Mouse (Mus musculus) monocyte, adult 5-6 weeks (primary cell): ENCODE measurements around the gene Dennd2c. TPM values are rescaled to one million over a fixed set of nuclear protein-coding genes. Genes with fewer than 3 reads are reported as not detected.

Source experiments
- ATAC-seq: fragments of 153-309, 156-312 bp; replicated peaks from 2 replicates; pipeline ENCODE4 v1.8.0; 2017; ENCODE audit warnings: mild to moderate bottlenecking; ENCODE audit not compliant: low TSS enrichment, insufficient number of reproducible peaks, severe bottlenecking, poor library complexity, low FRiP score
- total RNA-seq: library from RNA; stranded (forward); fragments of 200-1000, 200-491, 200-594 nt; gene quantifications from 3 replicates; pipeline ENCODE4 v1.2.3, GENCODE M21; 2017

Dennd2c gene
- 2.6 to 3.3 TPM (median 3.2 TPM) in 3 replicates for total RNA-seq

DNA sequence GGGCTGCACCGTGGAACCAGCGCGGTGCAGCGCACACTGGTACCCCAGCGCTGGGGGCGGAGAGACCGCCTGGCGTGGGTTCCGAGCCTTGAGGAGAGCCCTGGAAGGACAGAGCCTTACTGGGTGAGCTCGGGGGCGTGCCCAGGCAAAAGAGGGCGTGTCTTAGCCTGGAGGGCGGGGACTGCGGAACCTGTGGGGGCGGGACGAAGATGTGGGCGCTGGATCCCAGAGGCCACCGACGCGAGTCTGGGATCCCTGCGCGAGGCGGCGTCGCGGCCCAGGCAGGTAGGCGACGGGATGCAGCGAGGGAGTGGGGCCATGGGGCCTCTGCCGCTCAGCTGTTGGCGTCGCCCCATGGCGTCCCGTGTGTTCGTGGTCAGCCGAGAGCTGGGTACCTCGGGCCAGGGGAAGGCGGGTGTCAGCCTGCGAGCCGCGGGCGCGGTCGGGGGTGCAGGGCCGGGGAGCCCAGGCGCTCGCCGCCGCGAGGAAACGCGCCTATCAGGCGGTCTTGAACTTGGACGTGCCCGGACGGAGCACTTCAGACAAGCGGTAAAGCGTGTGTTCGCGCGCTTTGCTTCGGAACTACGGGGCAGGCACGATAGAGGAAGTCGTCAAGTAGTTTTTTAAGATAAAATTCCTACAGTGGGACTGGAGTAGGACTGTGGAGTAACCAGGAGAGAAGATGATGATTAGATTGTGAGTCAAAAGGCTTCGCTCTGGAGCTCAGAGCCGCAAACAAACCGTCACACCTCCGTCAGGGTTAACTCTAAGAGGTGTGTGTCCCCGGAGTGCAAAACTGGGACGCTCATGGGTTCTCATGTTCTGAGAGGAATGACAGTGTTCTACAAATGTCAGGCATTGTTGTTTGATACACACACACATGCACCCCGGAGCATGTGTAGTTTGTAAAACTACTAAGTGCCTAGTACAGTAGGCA, at the start of gene Dennd2c:
Gene Dennd2c (plus strand): TSS at position 151 of the 937 bp plus-strand sequence.
- ATAC-seq: peak; percentile 95

DNA sequence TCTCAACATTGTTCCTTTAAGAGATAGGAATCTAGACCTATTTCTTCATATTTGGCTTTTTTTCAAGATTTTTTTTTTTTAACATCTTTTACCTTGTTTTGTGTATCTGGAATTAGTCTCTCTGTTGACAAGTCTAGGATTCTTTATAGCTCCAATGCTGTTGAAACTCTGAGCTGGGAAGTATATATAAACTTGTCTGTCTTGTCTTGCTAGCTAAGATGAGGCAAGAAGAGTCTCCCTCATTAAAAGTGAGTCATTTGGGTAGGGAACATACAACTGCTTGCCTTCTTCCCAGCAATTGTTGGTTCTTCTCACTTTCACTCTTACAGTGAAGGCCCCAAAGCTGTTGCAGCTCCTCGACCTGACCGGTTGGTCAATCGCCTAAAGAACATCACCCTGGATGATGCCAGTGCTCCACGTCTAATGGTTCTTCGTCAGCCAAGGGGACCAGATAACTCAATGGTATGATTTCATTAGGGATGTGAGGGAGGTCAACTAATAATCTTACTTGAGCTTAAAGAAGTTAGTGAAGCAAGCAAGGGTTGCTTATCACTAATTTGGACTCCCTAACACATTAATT, 46.3 kb upstream of the Dennd2c start:
- no peak for ATAC-seq

GRCm38 (mm10) chr3:103057752-103058151, 44.7 kb upstream of the Dennd2c start:
- peak; percentile 25; the same call in 1 of the 2 replicates for ATAC-seq

DNA sequence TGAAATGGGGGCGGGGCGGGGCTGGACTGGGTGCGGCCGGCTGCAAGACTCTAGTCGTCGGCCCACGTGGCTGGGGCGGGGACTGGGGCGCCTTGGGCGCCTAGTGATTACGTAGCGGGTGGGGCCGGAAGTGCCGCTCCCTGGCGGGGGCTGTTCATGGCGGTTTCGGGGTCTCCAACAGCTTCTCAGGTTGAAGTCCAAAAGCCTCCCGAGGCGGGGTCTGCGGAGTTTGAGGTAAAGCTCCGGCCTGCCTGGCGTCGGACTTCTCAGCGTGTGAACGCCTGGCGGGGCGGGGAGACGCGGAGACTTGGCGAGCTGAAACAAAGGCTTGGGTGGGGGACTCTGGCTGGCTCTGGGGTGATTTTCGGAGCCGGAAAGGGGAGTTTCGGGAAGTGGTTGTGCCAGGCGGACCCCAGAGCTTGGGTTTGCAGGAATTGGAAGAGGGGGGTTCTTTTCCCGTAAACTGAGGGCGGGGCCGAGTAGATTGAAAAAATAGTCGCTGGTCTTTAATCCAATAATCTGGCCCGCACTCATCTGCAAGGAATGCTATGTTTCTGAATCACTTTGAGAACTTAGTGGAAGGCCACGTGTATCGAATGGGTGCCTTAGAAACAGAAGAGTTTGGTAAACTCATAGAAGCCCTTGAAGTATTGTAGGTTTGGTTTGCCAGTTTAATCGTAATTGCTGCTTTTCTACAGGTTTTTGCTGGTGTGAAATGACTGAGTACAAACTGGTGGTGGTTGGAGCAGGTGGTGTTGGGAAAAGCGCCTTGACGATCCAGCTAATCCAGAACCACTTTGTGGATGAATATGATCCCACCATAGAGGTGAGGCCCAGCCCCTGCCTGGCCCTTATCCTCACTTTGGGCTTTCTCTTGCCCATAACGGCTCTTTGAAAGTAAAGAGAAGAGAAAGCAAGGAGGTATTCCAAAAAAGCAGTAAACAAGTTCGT, 43.9 kb upstream of the Dennd2c start, which contains the start of gene Nras:
Gene Nras (plus strand): TSS at position 79 of the 951 bp plus-strand sequence.
- ATAC-seq: peak; percentile 91

GRCm38 (mm10) chr3:103066927-103067326, 35.5 kb upstream of the Dennd2c start:
- no peak for ATAC-seq

- ATAC-seq: no peak
Observed at GRCm38 (mm10) chr3:103068971-103069370, 33.4 kb upstream of the Dennd2c start.

GRCm38 (mm10) chr3:103073771-103074170, 28.6 kb upstream of the Dennd2c start, which contains the start of gene Ampd1:
Ampd1 (plus strand) TSS chr3:103074014.
- ATAC-seq: no peak

- no peak for ATAC-seq
Observed at GRCm38 (mm10) chr3:103075871-103076270, 26.5 kb upstream of the Dennd2c start.

DNA sequence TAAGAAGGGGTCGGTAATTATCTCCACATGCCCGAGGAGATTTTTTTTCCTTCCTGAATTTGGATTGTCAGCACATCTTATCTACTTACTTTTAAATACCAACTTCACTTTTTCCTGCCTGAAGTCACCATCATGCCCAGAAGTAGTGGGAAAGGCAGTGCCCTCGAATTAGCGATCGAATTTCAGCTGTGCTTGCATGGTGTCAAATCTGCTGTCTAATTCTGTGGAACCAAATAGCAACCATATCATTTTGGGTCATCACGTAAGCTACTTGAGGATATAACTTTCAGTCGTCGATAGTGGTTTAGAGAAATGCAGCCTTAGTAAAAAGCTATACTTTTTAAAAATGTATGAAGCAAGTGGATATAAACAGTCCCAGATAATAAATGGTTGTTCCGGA, 25.9 kb upstream of the Dennd2c start:
- ATAC-seq: no peak

DNA sequence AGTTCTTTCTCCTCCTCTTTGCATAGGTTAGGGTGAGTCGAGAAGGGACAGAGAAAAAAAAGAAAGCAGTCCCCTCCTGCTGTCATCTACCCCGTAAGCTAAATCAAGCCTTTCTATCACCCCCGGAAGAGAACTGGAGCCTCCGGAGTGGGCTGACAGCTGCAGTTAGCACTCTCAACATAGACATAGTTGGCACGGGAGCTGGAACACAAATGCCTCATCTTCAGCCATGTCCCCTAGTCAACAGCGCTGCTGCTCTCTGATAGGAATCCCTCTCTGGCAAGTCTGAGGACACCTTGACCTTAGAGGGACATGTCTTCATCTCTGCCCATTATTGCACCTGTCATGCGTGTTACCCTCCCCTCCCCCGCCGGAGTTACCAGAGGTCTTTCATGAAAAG, 23.1 kb upstream of the Dennd2c start:
- ATAC-seq: no peak

- ATAC-seq: no peak
Observed at GRCm38 (mm10) chr3:103081051-103081450, 21.4 kb upstream of the Dennd2c start.

GRCm38 (mm10) chr3:103081861-103082453, 20.4 kb upstream of the Dennd2c start:
- ATAC-seq: no peak

DNA sequence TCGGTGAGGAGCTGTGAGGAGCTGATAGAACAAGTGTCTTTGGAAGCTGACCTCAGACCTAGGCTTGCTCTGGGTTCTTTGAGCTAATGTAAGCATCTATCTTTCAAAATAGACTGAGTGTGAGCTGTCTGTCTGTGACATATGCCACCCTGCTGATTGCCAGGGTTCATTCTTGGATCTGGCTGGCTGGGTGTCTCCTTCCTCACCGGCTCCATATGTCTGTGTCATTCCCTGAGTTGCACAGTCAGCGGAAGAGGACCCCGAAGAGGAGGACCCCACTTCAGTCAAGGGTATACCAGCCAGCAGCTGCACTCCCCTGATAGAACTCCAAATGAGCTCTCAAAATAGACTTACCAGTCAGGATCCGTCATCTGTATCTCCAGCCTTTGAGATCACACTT, 19.6 kb upstream of the Dennd2c start:
- ATAC-seq: no peak

DNA sequence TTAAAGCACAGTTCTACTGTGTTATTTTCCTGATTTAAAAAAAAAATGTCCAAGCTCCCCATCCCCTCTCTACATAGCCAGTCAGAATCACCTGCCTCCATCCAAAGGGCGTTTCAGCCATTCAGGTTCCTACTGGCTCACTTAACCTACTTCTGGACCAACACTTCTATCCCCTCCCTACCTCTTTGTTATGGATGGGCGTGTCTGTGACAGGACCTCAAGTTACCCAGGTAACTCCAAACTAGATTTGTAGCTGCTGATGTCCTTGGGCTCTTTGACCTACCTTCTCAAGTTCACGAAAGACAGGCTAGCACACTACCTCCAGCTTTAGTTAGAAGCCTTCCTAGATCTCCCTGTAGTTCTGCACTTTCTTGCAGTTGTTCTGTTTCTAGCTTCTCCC, 16.4 kb upstream of the Dennd2c start:
- ATAC-seq: no peak

DNA sequence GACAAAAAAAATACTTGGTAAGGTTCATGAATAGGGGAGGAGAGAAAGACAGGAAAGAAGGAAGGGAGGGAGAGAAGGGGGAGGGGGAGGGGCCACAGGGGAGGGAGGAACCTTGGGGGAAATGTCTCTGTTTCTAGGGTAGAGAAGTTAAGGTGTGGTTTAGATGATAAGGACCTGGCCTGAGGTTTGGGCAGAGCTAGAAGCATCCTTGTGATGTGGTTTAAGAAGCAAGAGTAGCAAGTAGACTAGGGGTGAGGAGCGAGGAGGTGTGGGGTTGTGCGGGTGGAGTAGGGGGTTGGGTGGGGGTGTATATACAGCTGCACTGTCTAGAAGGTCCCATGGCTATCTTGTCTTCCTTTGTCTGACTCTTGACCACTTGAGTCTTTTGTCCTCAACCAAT, 10.7 kb upstream of the Dennd2c start:
- no peak for ATAC-seq

- no peak for ATAC-seq
Observed at GRCm38 (mm10) chr3:103098662-103099061, 3.7 kb upstream of the Dennd2c start.

- ATAC-seq: no peak
Observed at GRCm38 (mm10) chr3:103099667-103100066, 2.7 kb upstream of the Dennd2c start.

DNA sequence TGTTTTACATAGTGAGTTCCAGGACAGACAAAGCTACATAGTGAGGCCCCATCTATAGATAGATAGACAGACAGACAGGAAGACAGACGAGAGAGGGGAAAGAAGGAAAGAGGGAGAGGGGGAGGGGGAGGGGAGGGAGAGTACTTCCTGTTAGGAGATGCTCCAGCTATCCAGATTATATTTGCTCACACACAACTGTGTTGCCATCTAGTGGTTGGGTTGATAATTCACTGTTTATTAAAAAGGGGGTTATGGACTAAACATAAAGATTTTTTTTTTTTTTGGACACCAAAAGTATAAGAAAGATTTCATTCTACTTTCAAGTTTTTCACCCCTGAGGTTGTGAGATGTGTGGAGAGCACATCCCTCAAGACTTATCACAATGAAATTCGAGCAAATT, 1.7 kb upstream of the Dennd2c start:
- ATAC-seq: no peak
